ENCODE assay signal across 25 mouse cellular contexts in genomic region chr13:18128053-18128452, GRCm38 (mm10).
"Had no signal": no experiment of that assay in that cellular context is flagged by ENCODE, and none has a peak within 500 bp of the region (broad histone marks: within the 10 kb centered on the region; RNA-seq: fewer than 3 reads in every experiment).

No protein-coding gene starts in this region.

- H3K4me1 ChIP-seq: heart, embryonic 10.5 days; intestine, embryonic 15.5 days had no signal

- H3K4me2 ChIP-seq: heart, embryonic 12.5 days; hindbrain, embryonic 12.5 days; hindbrain, embryonic 14.5 days; intestine, embryonic 15.5 days; limb, embryonic 12.5 days had no signal

- H3K9me3 ChIP-seq: heart, embryonic 10.5 days; heart, embryonic 12.5 days; hindbrain, embryonic 10.5 days; hindbrain, embryonic 12.5 days; intestine, embryonic 15.5 days; limb, embryonic 10.5 days; limb, embryonic 12.5 days had no signal

- H3K9ac ChIP-seq: heart, embryonic 12.5 days; hindbrain, embryonic 12.5 days; hindbrain, embryonic 14.5 days; intestine, embryonic 15.5 days; limb, embryonic 12.5 days had no signal

- DNase-seq: gastrocnemius, adult 2 months; gastrocnemius, postnatal 10 days; gastrocnemius, postnatal 25 days; heart, adult 18-20 months; heart, postnatal 10 days; heart, postnatal 4 days; kidney, adult 18-20 months; kidney, adult 8-10 months; kidney, postnatal 10 days; kidney, postnatal 25 days; kidney, postnatal 4 days; liver had no signal

- H3K27ac ChIP-seq: gastrocnemius, adult 2 months; heart, embryonic 10.5 days; hindbrain, embryonic 12.5 days; hindbrain, embryonic 14.5 days; intestine, embryonic 15.5 days; layer of hippocampus, adult 2 months; left cerebral cortex, adult 2 months; limb, embryonic 10.5 days; limb, embryonic 12.5 days had no signal

- H3K36me3 ChIP-seq: heart, embryonic 10.5 days; heart, embryonic 12.5 days; hindbrain, embryonic 10.5 days; hindbrain, embryonic 12.5 days; intestine, embryonic 15.5 days; limb, embryonic 10.5 days; limb, embryonic 12.5 days had no signal

- H3K4me3 ChIP-seq: gastrocnemius, adult 2 months; heart, embryonic 10.5 days; heart, embryonic 12.5 days; hindbrain, embryonic 10.5 days; hindbrain, embryonic 12.5 days; intestine, embryonic 15.5 days; layer of hippocampus, adult 2 months; left cerebral cortex, adult 2 months; limb, embryonic 10.5 days; limb, embryonic 12.5 days had no signal

- H3K27me3 ChIP-seq: heart, embryonic 12.5 days; hindbrain, embryonic 12.5 days; intestine, embryonic 15.5 days; limb, embryonic 12.5 days had no signal

- ATAC-seq: hindbrain, embryonic 16.5 days; inflammation-experienced regulatory T-cells, adult 6 months; intestine, embryonic 15.5 days; intestine, postnatal 0 days had no signal
